Mouse (Mus musculus) midbrain, embryonic 13.5 days (tissue): ENCODE data around the gene Gm10135. TPM values are rescaled to one million over a fixed set of nuclear protein-coding genes. Genes with fewer than 3 reads are reported as not detected.
"Not testable (repeated sequence)": the region's sequence is repeated elsewhere in the genome, so short reads cannot be mapped to it uniquely, and the experiment has no call there.

Experiments
- ATAC-seq: fragments of 200-750 bp; cut with Nextera tagmentation; 2 replicates; pipeline ENCODE4 v1.8.0; 2017; ENCODE audit warnings: mild to moderate bottlenecking, moderate TSS enrichment, moderate library complexity
- H3K27ac ChIP-seq: fragments of 300-500 bp; sonication (generic); 2 replicates; pipeline ENCODE4 v1.5.1; 2015; ENCODE audit warnings: inconsistent platforms, mild to moderate bottlenecking, moderate library complexity
- H3K27me3 ChIP-seq: fragments of 300-500 bp; sonication (generic); 2 replicates; pipeline ENCODE4 v1.6.1; 2015; ENCODE audit warnings: mild to moderate bottlenecking, inconsistent platforms
- H3K36me3 ChIP-seq: fragments of 300-500 bp; sonication (generic); 2 replicates; pipeline ENCODE4 v1.6.1; 2015; ENCODE audit warnings: mild to moderate bottlenecking, inconsistent platforms
- H3K4me1 ChIP-seq: fragments of 300-500 bp; sonication (generic); replicated peaks from 2 replicates; pipeline ENCODE4 v1.6.1; 2015; ENCODE audit warnings: inconsistent platforms
- H3K4me2 ChIP-seq: fragments of 300-500 bp; sonication (generic); replicated peaks from 2 replicates; pipeline ENCODE4 v1.6.1; 2015; ENCODE audit warnings: moderate library complexity, mild to moderate bottlenecking, inconsistent platforms
- H3K4me3 ChIP-seq: fragments of 300-500 bp; sonication (generic); replicated peaks from 2 replicates; pipeline ENCODE4 v1.5.1; 2015; ENCODE audit warnings: mild to moderate bottlenecking, inconsistent platforms
- H3K9ac ChIP-seq: fragments of 300-500 bp; sonication (generic); replicated peaks from 2 replicates; pipeline ENCODE4 v1.6.1; 2015; ENCODE audit warnings: mild to moderate bottlenecking, inconsistent platforms
- H3K9me3 ChIP-seq: fragments of 300-500 bp; sonication (generic); 2 replicates; pipeline ENCODE4 v1.6.1; 2016; ENCODE audit warnings: mild to moderate bottlenecking, inconsistent platforms
- WGBS: fragments of 180-500 bp; shearing (Covaris S2); methylation state at CpG from one replicate; pipeline ENCODE4 v1.1.7; 2015; 5-methylcytosine and 5-hydroxymethylcytosine counted together
- polyA plus RNA-seq: library from polyadenylated mRNA; unstranded; fragments of >200 nt; fragmentation: Nextera tagmentation; extraction: Ambion mirVana; gene quantifications from 2 replicates; pipeline ENCODE4 v1.2.1, GENCODE M21; 2015

Gm10135 gene
- not detected in 2 replicates for polyA plus RNA-seq

- H3K4me1 ChIP-seq = no peaks in the 10 kb centered on the region; the same call in 1 of the 2 replicates
- H3K4me3 ChIP-seq = no peak within 1 kb of the TSS
- H3K4me2 ChIP-seq = no peak within 1 kb of the TSS
- H3K27me3 ChIP-seq = no peaks in the 10 kb centered on the region
- no peak within 1 kb of the TSS for H3K27ac ChIP-seq
- no peak for ATAC-seq
- no peaks in the 10 kb centered on the region for H3K9me3 ChIP-seq
- peaks cover 46% of the 10 kb centered on the region for H3K36me3 ChIP-seq
- no peak within 1 kb of the TSS for H3K9ac ChIP-seq
- 97% methylated on average over 7 of the region's 7 CpGs for WGBS
These were observed at the start of gene Gm10135 for GRCm38 (mm10) chr5:72974602-72975001. TSS of gene Gm10135 (minus strand) at chr5:72974702.

DNA sequence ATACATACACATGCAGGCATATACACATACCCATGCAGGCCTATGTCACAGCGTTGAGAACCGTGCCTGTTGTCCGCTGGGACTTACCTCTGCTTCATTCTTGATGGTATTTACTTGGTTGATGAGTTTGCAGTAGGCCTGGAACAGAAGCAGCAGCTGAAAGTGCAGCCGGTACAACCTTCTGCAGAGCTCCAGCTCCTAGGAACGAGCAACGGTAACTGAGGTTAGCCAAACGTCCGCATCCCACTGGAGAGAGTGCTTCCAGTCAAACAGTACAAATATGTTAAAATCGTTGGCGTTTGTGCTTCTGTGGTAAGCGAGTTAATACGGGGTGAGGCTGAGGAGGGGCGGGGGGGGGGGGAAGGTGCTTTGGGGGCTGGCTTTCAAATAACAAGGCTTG, 49.3 kb upstream of the Gm10135 start:
- Histone ChIP-seq H3K9me3 (no peaks in the 10 kb centered on the region), H3K9ac (no peak overlapping the region), H3K27me3 (no peaks in the 10 kb centered on the region), H3K4me2 (no peak overlapping the region), H3K27ac (no peak overlapping the region), H3K36me3 (peaks cover 47% of the 10 kb centered on the region), H3K4me3 (no peak overlapping the region), H3K4me1 (no peaks in the 10 kb centered on the region)
- WGBS = 93% methylated on average over 13 of the region's 13 CpGs
- no peak for ATAC-seq

DNA sequence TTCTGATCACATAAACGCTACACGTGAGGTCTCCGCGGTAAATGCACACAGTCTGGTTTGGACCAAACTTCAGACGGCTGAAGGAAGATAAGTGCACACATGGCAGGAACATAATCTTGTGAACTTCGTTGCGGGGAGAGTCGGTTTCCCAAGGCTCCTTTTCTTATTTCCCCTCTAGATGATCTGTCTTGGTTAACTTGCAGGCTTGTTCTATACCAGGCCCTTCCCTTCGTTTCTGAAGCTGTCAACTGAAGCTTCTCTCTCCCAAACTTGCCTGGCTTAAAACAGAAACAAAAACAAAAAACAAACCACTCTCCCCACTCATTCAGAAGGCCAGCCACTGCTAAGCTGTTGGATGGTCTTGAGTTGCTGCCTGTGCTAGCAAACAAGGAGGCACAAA, 40.2 kb upstream of the Gm10135 start:
- Histone ChIP-seq H3K27me3 (peaks cover 13% of the 10 kb centered on the region; the same call in 1 of the 2 replicates), H3K27ac (no peak overlapping the region), H3K4me3 (no peak overlapping the region), H3K9ac (no peak overlapping the region), H3K4me2 (no peak overlapping the region), H3K4me1 (peaks cover 5% of the 10 kb centered on the region), H3K9me3 (no peaks in the 10 kb centered on the region), H3K36me3 (no peaks in the 10 kb centered on the region)
- ATAC-seq = no peak
- WGBS = 47% methylated on average over 9 of the region's 9 CpGs

DNA sequence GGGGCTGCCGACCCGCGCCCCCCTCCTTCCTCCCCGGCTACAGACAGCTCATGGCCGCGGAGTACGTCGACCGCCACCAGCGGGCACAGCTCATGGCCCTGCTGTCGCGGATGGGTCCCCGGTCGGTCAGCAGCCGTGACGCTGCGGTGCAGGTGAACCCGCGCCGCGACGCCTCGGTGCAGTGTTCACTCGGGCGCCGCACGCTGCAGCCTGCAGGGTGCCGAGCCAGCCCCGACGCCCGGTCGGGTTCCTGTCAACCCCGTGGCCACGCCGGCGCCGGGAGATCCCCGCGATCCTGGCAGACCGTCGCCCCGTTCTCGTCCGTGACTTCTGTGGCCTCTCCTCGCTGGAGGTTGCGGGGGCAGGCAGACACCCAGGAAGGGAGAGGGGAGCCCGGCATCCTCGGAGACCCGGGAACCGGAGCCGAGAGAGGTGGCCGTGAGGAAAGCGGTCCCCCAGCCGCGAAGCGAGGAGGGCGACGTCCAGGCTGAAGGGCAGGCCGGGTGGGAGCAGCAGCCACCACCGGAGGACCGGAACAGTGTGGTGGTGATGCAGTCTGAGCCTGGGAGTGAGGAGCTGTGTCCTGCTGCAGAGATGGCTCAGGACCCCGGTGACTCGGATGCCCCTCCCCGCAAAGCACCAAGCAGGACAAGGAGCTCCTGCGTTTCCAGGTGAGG, 39.2 kb upstream of the Gm10135 start:
- WGBS = 2% methylated on average over 46 of the region's 65 CpGs
- peak; percentile 89 for ATAC-seq

DNA sequence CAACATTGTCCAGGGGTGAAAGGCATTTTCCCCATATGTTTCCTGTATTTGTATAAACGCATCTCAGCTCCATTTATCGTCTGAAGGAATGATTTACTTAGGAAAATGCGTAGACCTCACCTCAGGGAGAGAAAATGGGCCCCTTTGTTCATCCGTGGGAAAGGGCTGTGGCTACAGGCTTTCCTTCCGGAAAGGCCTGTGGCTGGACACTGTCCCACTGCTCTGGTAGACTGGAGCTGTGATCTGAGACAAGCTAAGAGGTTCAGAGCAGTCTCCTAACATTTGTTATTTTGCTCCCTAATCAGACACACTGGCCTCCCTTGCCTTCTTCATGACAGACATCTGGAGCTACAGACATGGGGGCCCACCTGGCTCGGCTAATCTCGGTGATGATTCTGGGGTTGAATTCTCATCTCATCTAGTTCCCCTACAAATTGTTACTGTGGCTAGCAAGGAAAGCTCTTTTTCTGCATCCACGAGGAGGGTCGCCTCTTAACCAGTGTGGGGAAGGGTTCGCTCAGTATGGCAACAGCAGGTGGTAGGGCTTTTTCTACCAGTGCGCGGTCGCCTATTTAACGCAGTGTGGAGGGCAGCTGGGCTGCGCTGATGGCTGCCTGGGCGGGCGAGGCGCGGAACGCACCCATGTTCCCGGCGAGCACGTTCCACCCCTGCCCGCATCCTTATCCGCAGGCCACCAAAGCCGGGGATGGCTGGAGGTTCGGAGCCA, 38.5 kb upstream of the Gm10135 start:
- H3K36me3 ChIP-seq, H3K4me1 ChIP-seq, H3K27ac ChIP-seq, H3K9ac ChIP-seq, H3K9me3 ChIP-seq: not testable (repeated sequence)
- 22% methylated on average over 27 of the region's 27 CpGs for WGBS
- Histone ChIP-seq H3K4me2 (peak overlapping the region; percentile 68), H3K27me3 (peaks cover 17% of the 10 kb centered on the region), H3K4me3 (peak overlapping the region; percentile 42)
- peak; percentile 76 for ATAC-seq

More for the DNA sequence above, 39.2 kb upstream of the Gm10135 start:
- peak overlapping the region; percentile 42 for H3K4me3 ChIP-seq
- H3K36me3 ChIP-seq, H3K27ac ChIP-seq, H3K9me3 ChIP-seq, H3K4me1 ChIP-seq: not testable (repeated sequence)
- H3K4me2 ChIP-seq = peak overlapping the region; percentile 68
- H3K9ac ChIP-seq = peak overlapping the region; percentile 65
- H3K27me3 ChIP-seq = peaks cover 13% of the 10 kb centered on the region; the same call in 1 of the 2 replicates

- H3K9me3 ChIP-seq, H3K9ac ChIP-seq, H3K4me3 ChIP-seq, H3K4me2 ChIP-seq, H3K4me1 ChIP-seq, ATAC-seq, H3K27ac ChIP-seq, H3K36me3 ChIP-seq: not testable (repeated sequence)
- WGBS = 95% methylated on average over 16 of the region's 16 CpGs
- peaks cover 27% of the 10 kb centered on the region for H3K27me3 ChIP-seq
These were observed 37.3 kb upstream of the Gm10135 start for GRCm38 (mm10) chr5:73011806-73012205.

GRCm38 (mm10) chr5:73008230-73008629, 33.7 kb upstream of the Gm10135 start:
- not testable (repeated sequence) for H3K27ac ChIP-seq, H3K4me1 ChIP-seq, H3K4me2 ChIP-seq, H3K4me3 ChIP-seq, H3K36me3 ChIP-seq, ATAC-seq, H3K9ac ChIP-seq, H3K9me3 ChIP-seq
- H3K27me3 ChIP-seq = peaks cover 19% of the 10 kb centered on the region
- 39% methylated on average over 8 of the region's 8 CpGs for WGBS

DNA sequence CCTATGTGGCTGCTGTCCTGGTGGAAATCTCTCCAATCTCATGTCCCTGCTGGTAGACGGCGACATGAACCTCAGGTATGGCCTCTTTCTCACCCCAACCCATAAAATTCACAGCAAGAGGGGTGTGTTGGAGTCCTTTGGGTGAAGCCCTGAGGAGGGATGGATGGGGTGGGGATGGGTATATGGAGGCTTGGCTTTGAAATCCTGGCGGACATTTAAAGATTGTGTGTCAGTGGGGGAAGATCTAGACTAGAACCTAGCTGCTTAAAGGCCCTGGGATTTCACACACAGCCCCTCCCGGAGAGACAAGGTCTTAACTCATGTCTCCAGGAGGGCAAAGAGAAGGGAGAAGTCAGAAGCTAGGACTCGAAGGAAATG, 33.1 kb upstream of the Gm10135 start:
- 0 out of 2 replicates have a peak overlapping the region, but pooled peaks have one; percentile 10 for H3K9ac ChIP-seq
- peak; percentile 18 for ATAC-seq
- no peaks in the 10 kb centered on the region for H3K36me3 ChIP-seq
- H3K4me1 ChIP-seq = peaks cover 4% of the 10 kb centered on the region; the same call in 1 of the 2 replicates
- H3K4me3 ChIP-seq = peak overlapping the region; percentile 42
- H3K9me3 ChIP-seq = no peaks in the 10 kb centered on the region
- peak overlapping the region; percentile 60 for H3K4me2 ChIP-seq
- WGBS = 50% methylated on average over 5 of the region's 5 CpGs
- H3K27me3 ChIP-seq = peaks cover 19% of the 10 kb centered on the region
- H3K27ac ChIP-seq = no peak overlapping the region

- Histone ChIP-seq H3K4me2 (peak within 1 kb of the TSS; percentile 60), H3K27me3 (peaks cover 19% of the 10 kb centered on the region), H3K4me3 (peak within 1 kb of the TSS; percentile 42), H3K9ac (peak within 1 kb of the TSS; percentile 52), H3K4me1 (peaks cover 4% of the 10 kb centered on the region; the same call in 1 of the 2 replicates), H3K9me3 (no peaks in the 10 kb centered on the region), H3K36me3 (no peaks in the 10 kb centered on the region), H3K27ac (peak within 1 kb of the TSS; percentile 10; the same call in 1 of the 2 replicates)
- WGBS = 6% methylated on average over 65 of the region's 65 CpGs
- ATAC-seq = peak; percentile 96
These were observed 32.5 kb upstream of the Gm10135 start, which contains the start of gene Slc10a4 for GRCm38 (mm10) chr5:73006784-73007581. TSS of gene Slc10a4 (plus strand) at chr5:73006883.

GRCm38 (mm10) chr5:73004046-73004445, 29.5 kb upstream of the Gm10135 start:
- no peak overlapping the region for H3K27ac ChIP-seq
- H3K4me2 ChIP-seq = no peak overlapping the region
- ATAC-seq = no peak
- H3K9ac ChIP-seq = no peak overlapping the region
- H3K4me3 ChIP-seq = no peak overlapping the region
- peaks cover 19% of the 10 kb centered on the region for H3K27me3 ChIP-seq
- 94% methylated on average over 5 of the region's 5 CpGs for WGBS
- H3K9me3 ChIP-seq = no peaks in the 10 kb centered on the region
- peaks cover 4% of the 10 kb centered on the region; the same call in 1 of the 2 replicates for H3K4me1 ChIP-seq
- no peaks in the 10 kb centered on the region for H3K36me3 ChIP-seq

DNA sequence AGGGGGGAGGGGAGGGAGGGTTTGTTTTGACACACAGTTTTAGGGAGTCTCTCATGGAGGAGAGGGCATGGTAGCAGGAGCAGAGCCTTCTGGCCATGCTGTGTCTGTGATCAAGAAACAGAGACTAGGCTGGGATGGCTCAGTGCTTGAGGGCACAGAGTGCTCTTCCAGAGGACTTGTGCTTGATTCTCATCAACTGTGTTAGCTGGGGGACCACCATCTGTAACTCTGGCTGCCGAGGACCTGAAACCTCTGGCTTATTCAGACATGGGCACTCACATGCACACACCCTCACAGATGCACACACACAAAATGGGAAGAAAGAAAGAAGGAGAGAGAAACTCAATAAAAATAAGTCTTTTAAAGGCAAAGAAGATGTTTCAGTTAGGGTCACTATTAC, 24.0 kb upstream of the Gm10135 start:
- not testable (repeated sequence) for ATAC-seq
- WGBS = 83% methylated on average over 1 of the region's 1 CpGs

More for the DNA sequence above, 24.0 kb upstream of the Gm10135 start:
- not testable (repeated sequence) for H3K4me2 ChIP-seq, H3K4me3 ChIP-seq, H3K27ac ChIP-seq, H3K9me3 ChIP-seq, H3K9ac ChIP-seq, H3K27me3 ChIP-seq, H3K36me3 ChIP-seq
- peaks cover 15% of the 10 kb centered on the region for H3K4me1 ChIP-seq
